Mouse (Mus musculus) erythroblast, embryonic 14.5 days (primary cell): ENCODE results near the gene Foxp1.

ENCODE experiments used
- GATA1 ChIP-seq: IDR thresholded peaks from 2 replicates; pipeline ENCODE4 v1.6.1; 2012; ENCODE audit warnings: low read length, inconsistent platforms, mixed read lengths
- TAL1 ChIP-seq: IDR thresholded peaks from 3 replicates; pipeline ENCODE4 v1.6.1; 2012; ENCODE audit warnings: low read length, inconsistent platforms, mixed read lengths

- TF ChIP-seq TAL1 (no peak), GATA1 (no peak)
Measured at GRCm38 (mm10) chr6:99388023-99388422, 134.5 kb downstream of the Foxp1 start.
